Mouse (Mus musculus) spleen, embryonic (tissue): ENCODE measurements around the gene Lcn10.
"Not testable (repeated sequence)": the region's sequence is repeated elsewhere in the genome, so short reads cannot be mapped to it uniquely, and the experiment has no call there.

Experiments
- CTCF ChIA-PET: fragments of 350-600 bp; sonication (Branson Sonifier 250); formaldehyde crosslinking; loops from one replicate; lab custom pipeline; 2022; lab: Charles Lee

The Lcn10 gene

DNA sequence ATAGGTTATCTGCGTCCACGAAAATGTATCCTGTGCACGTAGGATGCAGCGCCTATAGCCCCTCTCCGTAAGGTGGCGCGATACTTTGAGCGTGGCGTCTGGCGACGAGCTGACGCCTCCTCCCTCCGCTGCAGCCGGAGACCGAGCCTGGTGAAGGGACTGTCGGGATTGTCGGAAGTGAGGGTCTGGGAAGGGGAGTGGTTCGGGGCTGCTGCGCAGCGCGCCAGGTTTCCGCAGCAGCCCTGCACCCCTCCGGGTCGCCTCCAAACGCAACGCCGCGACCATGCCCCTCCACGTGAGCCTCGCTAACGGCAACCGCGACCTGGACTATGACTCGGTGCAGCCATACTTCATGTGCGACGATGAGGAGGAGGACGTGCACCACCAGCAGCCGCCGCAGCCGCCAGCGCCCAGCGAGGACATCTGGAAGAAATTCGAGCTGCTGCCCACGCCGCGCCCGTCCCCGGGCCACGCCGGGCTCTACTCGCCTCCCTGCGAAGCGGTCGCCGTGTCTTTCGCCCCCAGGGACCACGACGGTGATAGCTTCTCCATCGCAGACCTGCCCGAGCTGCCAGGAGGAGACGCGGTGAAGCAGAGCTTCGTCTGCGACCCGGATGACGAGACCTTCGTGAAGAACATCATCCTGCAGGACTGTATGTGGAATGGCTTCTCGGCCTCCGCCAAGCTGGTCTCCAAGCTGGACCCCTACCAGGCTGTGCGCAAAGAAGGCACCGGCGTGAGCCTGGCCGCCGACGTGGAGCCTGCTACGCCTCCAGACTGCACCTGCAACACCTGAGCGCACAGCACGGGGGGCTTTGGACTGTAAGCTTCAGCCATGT is 24.3 kb downstream of the Lcn10 start, which contains the start of gene Bmyc:
Gene Bmyc (plus strand): TSS at position 97 of the 839 bp plus-strand sequence.
- CTCF ChIA-PET = no interaction called here

DNA sequence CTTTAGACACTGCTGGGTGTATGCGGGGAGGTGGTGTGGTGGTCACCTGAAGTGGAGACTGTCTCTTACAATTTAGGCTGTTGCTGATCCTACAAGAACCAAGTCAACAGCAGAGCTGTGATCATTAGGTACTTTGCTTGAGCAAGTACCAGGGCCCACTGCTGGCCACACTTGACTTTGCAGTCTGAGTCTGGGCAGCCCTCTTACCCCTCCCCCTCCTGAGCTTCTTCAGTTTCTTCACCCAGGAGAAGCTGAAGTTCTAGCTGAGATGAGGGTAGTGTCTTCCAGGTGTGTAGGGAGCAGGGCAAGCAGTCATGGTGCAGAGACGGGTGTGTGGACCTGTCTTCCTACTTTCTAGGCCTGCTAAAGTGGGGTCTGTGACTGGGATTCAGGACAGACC is 25.6 kb downstream of the Lcn10 start:
- CTCF ChIA-PET = no interaction called here

DNA sequence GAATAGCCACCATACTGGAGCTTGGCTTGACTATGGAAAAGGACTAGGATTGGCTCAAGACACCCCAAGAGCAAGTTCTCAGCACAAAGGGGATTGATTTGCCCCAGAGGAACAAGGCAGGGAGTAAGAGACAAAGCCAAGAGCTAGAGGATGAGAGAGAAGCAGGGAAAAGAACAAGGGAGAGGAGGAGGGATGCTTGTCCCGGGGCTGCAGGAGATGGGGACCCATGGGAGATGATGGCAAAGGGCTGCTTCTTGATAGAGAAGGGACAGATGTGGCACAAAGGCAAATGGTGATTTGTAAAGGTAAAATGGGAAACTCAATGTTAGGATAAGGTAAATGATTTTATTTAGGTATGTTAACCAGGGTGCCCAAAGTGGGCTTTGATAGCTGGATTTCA is 26.5 kb downstream of the Lcn10 start:
- CTCF ChIA-PET = not testable (repeated sequence)

DNA sequence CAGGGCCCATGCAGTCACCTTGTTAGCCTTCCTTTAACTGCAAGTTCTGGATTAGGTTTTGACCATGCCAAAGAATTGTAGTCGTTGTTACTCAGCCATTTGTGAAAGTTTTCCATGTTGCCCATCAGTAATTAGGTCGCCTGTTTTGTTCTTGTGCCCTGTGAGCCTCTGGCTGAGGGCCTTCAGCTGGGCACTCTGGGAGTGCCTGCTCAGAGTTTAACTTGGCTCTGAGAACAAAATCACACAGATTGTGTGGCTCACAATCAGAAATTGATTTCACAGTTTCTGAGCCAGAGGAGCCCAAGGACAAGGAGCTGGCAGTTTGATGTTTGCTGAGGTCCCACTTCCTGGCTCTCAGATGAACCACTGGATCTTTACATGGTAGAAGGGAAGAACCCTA is 27.3 kb downstream of the Lcn10 start:
- CTCF ChIA-PET = not testable (repeated sequence)

DNA sequence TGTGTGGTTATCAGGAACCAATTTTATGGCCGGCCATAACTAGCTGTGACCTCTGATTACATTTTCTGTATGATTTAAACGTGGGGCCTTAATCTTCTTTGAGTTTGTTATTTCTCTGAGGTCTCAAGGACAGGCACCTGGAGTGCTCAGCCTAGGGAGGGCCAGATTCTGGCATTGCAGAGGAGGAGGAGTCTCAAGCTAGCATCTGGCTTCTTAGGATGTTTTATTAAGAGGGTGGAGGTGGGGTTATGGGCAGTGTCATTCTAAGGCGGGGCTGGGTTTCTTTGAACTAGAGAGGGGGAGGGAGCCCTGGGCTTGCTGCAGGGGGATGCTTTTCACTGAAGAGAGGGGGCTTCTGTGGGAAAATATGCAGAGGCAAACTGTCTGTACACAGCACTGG is 29.1 kb downstream of the Lcn10 start:
- CTCF ChIA-PET = not testable (repeated sequence)

DNA sequence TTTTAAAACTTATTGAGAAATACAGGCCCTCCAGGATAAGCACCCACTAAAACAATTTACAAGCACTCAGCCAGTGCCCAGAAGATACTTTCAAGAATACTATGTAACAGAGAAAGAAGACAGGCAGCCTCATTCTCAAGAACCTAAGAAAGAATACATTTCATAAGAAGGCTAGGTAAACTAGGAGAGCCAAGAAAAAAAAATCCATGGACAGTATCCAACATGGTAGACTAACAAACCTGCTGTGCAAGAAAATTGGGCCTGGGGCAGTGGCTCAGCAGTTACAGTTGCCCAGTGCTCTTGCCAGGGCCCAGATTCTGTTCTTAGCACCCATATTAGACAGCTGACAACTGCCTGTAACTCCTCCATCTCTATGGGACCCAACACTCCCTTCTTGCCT is 34.7 kb downstream of the Lcn10 start:
- CTCF ChIA-PET = no interaction called here

DNA sequence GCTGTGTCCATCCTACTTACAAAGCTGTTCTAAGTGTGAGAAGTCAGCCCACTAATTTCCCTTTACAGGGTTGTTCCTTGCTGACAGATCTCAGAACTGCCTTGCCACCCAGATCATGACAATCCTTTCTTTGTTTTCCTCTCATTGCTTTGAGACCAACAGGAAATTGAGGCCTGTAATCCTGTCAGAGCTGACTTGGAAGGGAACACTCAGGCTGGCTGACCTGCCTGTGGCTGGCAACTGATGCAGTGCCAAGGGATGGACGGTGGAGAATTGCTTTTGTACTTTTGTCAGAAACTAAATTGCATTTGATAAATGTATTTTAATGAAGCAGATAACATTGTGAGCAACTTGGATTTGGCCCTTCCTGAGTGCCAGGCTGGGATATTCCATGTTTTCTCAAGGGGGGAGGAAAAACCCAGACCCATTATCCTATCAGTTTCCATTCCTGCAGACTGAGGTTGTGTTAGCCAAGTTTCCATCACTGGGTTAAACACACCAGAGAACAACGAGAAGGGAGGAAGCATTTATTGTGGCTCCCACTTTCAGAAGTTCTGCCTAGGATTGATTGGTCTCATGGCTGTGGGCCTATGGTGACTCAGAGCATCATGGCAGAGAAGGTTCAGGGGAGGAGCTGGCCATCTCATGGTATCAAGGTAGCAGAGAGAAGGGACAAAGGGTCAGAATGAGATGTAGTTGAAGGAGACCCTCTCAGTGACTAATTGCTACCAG is 50.8 kb downstream of the Lcn10 start:
- CTCF ChIA-PET = no interaction called here
